Mouse (Mus musculus): ENCODE measurements around the gene Fcgrt. TPM values are rescaled to one million over a fixed set of nuclear protein-coding genes. Genes with fewer than 3 reads are reported as not detected.
"Not testable (repeated sequence)": the region's sequence is repeated elsewhere in the genome, so short reads cannot be mapped to it uniquely, and the experiment has no call there.

Fcgrt gene
- polyA plus RNA-seq, 1 experiment from 2014 or later, result 40.5 TPM

- DNase-seq (ENCODE audit: low spot score) (no peak), ATAC-seq (ENCODE audit: low FRiP score) (no peak)
- Histone ChIP-seq H3K9me3 (ENCODE audit: control insufficient read depth, low read length) (no peaks in the 10 kb centered on the region), H3K27me3 (ENCODE audit: control insufficient read depth, insufficient read depth, low read length) (no peaks in the 10 kb centered on the region), H3K27ac (no peak overlapping the region), H3K4me3 (replicated peaks; ENCODE audit: low read length) (no peak overlapping the region), H3K4me2 (replicated peaks) (no peak overlapping the region), H3K36me3 (replicated peaks; ENCODE audit: control insufficient read depth, insufficient read depth) (peaks cover 63% of the 10 kb centered on the region), H3K9ac (no peak overlapping the region), H3K4me1 (replicated peaks; ENCODE audit: control insufficient read depth, insufficient read depth, low read length) (peaks cover 10% of the 10 kb centered on the region)
- WGBS, result 82% methylated on average over 5 of the region's 5 CpGs
These were observed 16.4 kb upstream of the Fcgrt start for GRCm38 (mm10) chr7:45119780-45120709.

DNA sequence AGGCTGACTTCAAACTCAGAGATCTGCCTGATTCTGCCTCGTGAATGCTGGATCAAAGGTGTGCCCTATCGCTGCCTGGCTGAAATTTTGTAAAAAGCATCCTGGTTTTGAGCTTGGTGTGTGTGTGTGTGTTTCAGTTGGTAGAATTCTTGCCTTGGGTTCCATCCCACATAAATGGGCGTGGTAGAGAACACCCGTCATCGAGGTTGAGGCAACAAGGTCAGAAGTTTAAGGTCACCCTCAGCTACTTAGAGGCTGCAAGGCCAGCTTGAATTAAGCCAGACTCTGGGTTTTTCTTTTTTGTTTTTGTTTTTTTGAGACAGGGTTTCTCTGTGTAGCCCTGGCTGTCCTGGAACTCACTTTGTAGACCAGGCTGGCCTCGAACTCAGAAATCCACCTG is 14.7 kb upstream of the Fcgrt start:
- peaks cover 59% of the 10 kb centered on the region for H3K36me3 ChIP-seq (replicated peaks; ENCODE audit: control insufficient read depth, insufficient read depth)
- 92% methylated on average over 6 of the region's 6 CpGs for WGBS
- H3K4me2 ChIP-seq (replicated peaks), result no peak overlapping the region
- ATAC-seq (ENCODE audit: low FRiP score) (no peak), DNase-seq (ENCODE audit: low spot score) (no peak)
- peaks cover 5% of the 10 kb centered on the region for H3K4me1 ChIP-seq (replicated peaks; ENCODE audit: control insufficient read depth, insufficient read depth, low read length)
- no peaks in the 10 kb centered on the region for H3K9me3 ChIP-seq (ENCODE audit: control insufficient read depth, low read length)
- no peak overlapping the region for H3K9ac ChIP-seq
- no peak overlapping the region for H3K4me3 ChIP-seq (replicated peaks; ENCODE audit: low read length)
- no peaks in the 10 kb centered on the region for H3K27me3 ChIP-seq (ENCODE audit: control insufficient read depth, insufficient read depth, low read length)
- no peak overlapping the region for H3K27ac ChIP-seq

DNA sequence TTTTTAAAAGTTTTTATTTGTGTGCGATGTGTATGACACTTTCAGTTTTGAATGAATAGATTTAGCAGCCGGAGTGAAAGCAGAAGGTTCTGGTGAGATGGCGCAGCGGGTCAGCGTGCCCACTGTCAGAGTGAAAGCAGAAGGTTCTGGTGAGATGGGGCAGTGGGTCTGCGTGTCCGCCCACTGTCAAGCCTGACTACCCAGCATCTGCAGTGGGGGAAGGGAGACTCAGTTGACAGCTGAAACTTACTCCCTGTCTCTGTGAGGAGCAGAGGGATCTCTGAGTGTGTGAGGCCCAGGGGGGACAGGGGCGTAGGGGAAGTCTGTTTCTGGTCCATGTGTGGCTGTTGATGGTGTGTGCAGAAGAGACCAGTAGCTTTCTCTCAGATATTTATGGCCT is 13.9 kb upstream of the Fcgrt start:
- WGBS, result 80% methylated on average over 8 of the region's 8 CpGs
- H3K27ac ChIP-seq, result no peak overlapping the region
- no peak overlapping the region for H3K9ac ChIP-seq
- H3K4me2 ChIP-seq (replicated peaks), result no peak overlapping the region
- H3K9me3 ChIP-seq (ENCODE audit: control insufficient read depth, low read length), result no peaks in the 10 kb centered on the region
- no peak overlapping the region for H3K4me3 ChIP-seq (replicated peaks; ENCODE audit: low read length)
- peaks cover 51% of the 10 kb centered on the region for H3K36me3 ChIP-seq (replicated peaks; ENCODE audit: control insufficient read depth, insufficient read depth)
- ATAC-seq (ENCODE audit: low FRiP score) (no peak), DNase-seq (ENCODE audit: low spot score) (no peak)
- H3K27me3 ChIP-seq (ENCODE audit: control insufficient read depth, insufficient read depth, low read length), result no peaks in the 10 kb centered on the region
- H3K4me1 ChIP-seq (replicated peaks; ENCODE audit: control insufficient read depth, insufficient read depth, low read length), result no peaks in the 10 kb centered on the region

DNA sequence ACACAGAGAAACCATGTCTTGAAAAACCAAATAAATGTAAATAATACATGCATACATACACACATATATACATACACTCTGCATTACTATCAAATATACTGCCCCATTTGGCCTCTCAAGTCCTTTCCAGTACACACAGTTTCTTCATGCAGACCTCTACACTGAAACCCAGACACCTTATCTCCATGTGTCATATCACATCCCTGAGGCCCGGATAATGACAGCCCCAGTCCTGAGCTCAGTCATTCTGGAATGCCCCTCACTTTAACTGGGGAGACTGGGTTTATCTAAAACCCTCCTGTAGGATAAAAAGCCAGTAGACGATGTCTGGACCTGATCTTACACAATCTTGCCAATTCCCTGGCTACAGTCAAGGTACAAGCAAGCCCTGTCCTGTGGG is 9.8 kb upstream of the Fcgrt start:
- no peak overlapping the region for H3K4me2 ChIP-seq (replicated peaks)
- no peaks in the 10 kb centered on the region for H3K9me3 ChIP-seq (ENCODE audit: control insufficient read depth, low read length)
- no peaks in the 10 kb centered on the region for H3K27me3 ChIP-seq (ENCODE audit: control insufficient read depth, insufficient read depth, low read length)
- peaks cover 10% of the 10 kb centered on the region for H3K36me3 ChIP-seq (replicated peaks; ENCODE audit: control insufficient read depth, insufficient read depth)
- ATAC-seq (ENCODE audit: low FRiP score) (no peak), DNase-seq (ENCODE audit: low spot score) (no peak)
- no peak overlapping the region for H3K27ac ChIP-seq
- H3K9ac ChIP-seq, result no peak overlapping the region
- H3K4me3 ChIP-seq (replicated peaks; ENCODE audit: low read length), result no peak overlapping the region
- no peaks in the 10 kb centered on the region for H3K4me1 ChIP-seq (replicated peaks; ENCODE audit: control insufficient read depth, insufficient read depth, low read length)
- WGBS, result 90% methylated on average over 2 of the region's 2 CpGs

- H3K36me3 ChIP-seq (replicated peaks; ENCODE audit: control insufficient read depth, insufficient read depth), result 0 out of 2 replicates have a peak, but pooled peaks cover under 1% of the 10 kb centered on the region
- no peak for ATAC-seq (ENCODE audit: low FRiP score)
- DNase-seq (ENCODE audit: low spot score), result no peak
- no peaks in the 10 kb centered on the region for H3K27me3 ChIP-seq (ENCODE audit: control insufficient read depth, insufficient read depth, low read length)
- no peaks in the 10 kb centered on the region for H3K4me1 ChIP-seq (replicated peaks; ENCODE audit: control insufficient read depth, insufficient read depth, low read length)
- no peak overlapping the region for H3K9ac ChIP-seq
- no peaks in the 10 kb centered on the region for H3K9me3 ChIP-seq (ENCODE audit: control insufficient read depth, low read length)
- no peak overlapping the region for H3K4me3 ChIP-seq (replicated peaks; ENCODE audit: low read length)
- no peak overlapping the region for H3K4me2 ChIP-seq (replicated peaks)
- no peak overlapping the region for H3K27ac ChIP-seq
- 73% methylated on average over 3 of the region's 3 CpGs for WGBS
These were observed 8.9 kb upstream of the Fcgrt start for GRCm38 (mm10) chr7:45112529-45112928.

GRCm38 (mm10) chr7:45111940-45112339 is 8.3 kb upstream of the Fcgrt start:
- H3K4me3 ChIP-seq (replicated peaks; ENCODE audit: low read length), result no peak overlapping the region
- DNase-seq (ENCODE audit: low spot score) (no peak), ATAC-seq (ENCODE audit: low FRiP score) (no peak)
- H3K9me3 ChIP-seq (ENCODE audit: control insufficient read depth, low read length), result no peaks in the 10 kb centered on the region
- WGBS, result 75% methylated on average over 2 of the region's 2 CpGs
- H3K4me1 ChIP-seq (replicated peaks; ENCODE audit: control insufficient read depth, insufficient read depth, low read length), result no peaks in the 10 kb centered on the region
- no peak overlapping the region for H3K27ac ChIP-seq
- H3K4me2 ChIP-seq (replicated peaks), result no peak overlapping the region
- no peak overlapping the region for H3K9ac ChIP-seq
- no peaks in the 10 kb centered on the region for H3K27me3 ChIP-seq (ENCODE audit: control insufficient read depth, insufficient read depth, low read length)
- H3K36me3 ChIP-seq (replicated peaks; ENCODE audit: control insufficient read depth, insufficient read depth), result no peaks in the 10 kb centered on the region

- 88% methylated on average over 4 of the region's 4 CpGs for WGBS
- not testable (repeated sequence) for ATAC-seq (ENCODE audit: low FRiP score); H3K4me3 ChIP-seq (replicated peaks; ENCODE audit: low read length)
These were observed 6.4 kb upstream of the Fcgrt start for GRCm38 (mm10) chr7:45110089-45110488.

DNA sequence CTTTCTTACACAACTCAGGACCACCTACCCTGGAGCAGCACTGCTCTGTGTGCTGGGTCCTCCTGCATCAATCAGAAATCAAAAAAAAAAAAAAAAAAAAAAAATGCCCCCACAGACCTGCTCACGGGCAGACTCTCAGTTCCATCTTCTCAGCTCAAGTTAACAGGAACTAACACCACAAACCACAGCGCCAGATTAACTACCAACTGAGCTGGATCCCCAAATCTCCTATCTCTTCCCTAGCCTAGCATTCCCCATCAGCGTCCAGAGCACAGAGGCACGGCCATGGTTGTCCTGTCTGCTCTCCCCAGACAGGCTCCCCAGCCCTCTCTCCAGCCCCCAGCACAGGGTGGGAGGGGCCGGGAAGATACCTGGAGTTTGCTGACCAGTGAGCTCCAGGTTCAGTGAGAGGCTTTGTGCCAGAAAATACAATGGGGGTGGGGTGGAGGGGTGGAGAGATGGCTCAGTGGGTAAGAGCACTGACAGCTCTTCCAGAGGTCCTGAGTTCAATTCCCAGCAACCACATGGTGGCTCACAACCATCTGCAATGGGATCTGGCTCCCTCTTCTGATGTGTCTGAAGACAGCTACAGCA is 3.5 kb upstream of the Fcgrt start:
- H3K9me3 ChIP-seq (ENCODE audit: control insufficient read depth, low read length), result no peaks in the 10 kb centered on the region
- no peaks in the 10 kb centered on the region for H3K36me3 ChIP-seq (replicated peaks; ENCODE audit: control insufficient read depth, insufficient read depth)

More at GRCm38 (mm10) chr7:45110089-45110488, 6.4 kb upstream of the Fcgrt start:
- H3K9ac ChIP-seq; H3K27ac ChIP-seq; H3K4me1 ChIP-seq (replicated peaks; ENCODE audit: control insufficient read depth, insufficient read depth, low read length); H3K27me3 ChIP-seq (ENCODE audit: control insufficient read depth, insufficient read depth, low read length); DNase-seq (ENCODE audit: low spot score); H3K4me2 ChIP-seq (replicated peaks); H3K9me3 ChIP-seq (ENCODE audit: control insufficient read depth, low read length); H3K36me3 ChIP-seq (replicated peaks; ENCODE audit: control insufficient read depth, insufficient read depth): not testable (repeated sequence)

GRCm38 (mm10) chr7:45106441-45106840 is 2.8 kb upstream of the Fcgrt start:
- Histone ChIP-seq H3K4me2 (replicated peaks) (no peak overlapping the region), H3K27me3 (ENCODE audit: control insufficient read depth, insufficient read depth, low read length) (no peaks in the 10 kb centered on the region), H3K36me3 (replicated peaks; ENCODE audit: control insufficient read depth, insufficient read depth) (no peaks in the 10 kb centered on the region), H3K4me1 (replicated peaks; ENCODE audit: control insufficient read depth, insufficient read depth, low read length) (no peaks in the 10 kb centered on the region), H3K27ac (no peak overlapping the region), H3K9ac (no peak overlapping the region), H3K4me3 (replicated peaks; ENCODE audit: low read length) (no peak overlapping the region), H3K9me3 (ENCODE audit: control insufficient read depth, low read length) (no peaks in the 10 kb centered on the region)
- no peak for ATAC-seq (ENCODE audit: low FRiP score)
- WGBS, result 19% methylated on average over 6 of the region's 6 CpGs
- no peak for DNase-seq (ENCODE audit: low spot score)

More for the DNA sequence above, 3.5 kb upstream of the Fcgrt start:
- no peak overlapping the region for H3K9ac ChIP-seq
- no peak for ATAC-seq (ENCODE audit: low FRiP score)
- no peak overlapping the region for H3K27ac ChIP-seq
- 54% methylated on average over 5 of the region's 5 CpGs for WGBS
- H3K4me3 ChIP-seq (replicated peaks; ENCODE audit: low read length), result no peak overlapping the region
- no peak overlapping the region for H3K4me2 ChIP-seq (replicated peaks)
- no peaks in the 10 kb centered on the region for H3K4me1 ChIP-seq (replicated peaks; ENCODE audit: control insufficient read depth, insufficient read depth, low read length)
- no peaks in the 10 kb centered on the region for H3K27me3 ChIP-seq (ENCODE audit: control insufficient read depth, insufficient read depth, low read length)
- DNase-seq (ENCODE audit: low spot score), result no peak
